Mouse (Mus musculus): Measurements from ENCODE around the gene Lcn2.
A peak's percentile ranks its signal among the peaks of the same experiment; 100 is the strongest.

Lcn2 gene

GRCm38 (mm10) chr2:32413936-32414335, 25.9 kb upstream of the Lcn2 start:
- DNase-seq (ENCODE audit: low read depth, low spot score) = no peak

- no peak for DNase-seq (ENCODE audit: low read depth, low spot score)
Measured at GRCm38 (mm10) chr2:32412742-32413531, 24.9 kb upstream of the Lcn2 start.

GRCm38 (mm10) chr2:32411407-32411806, 23.4 kb upstream of the Lcn2 start:
- no peak for DNase-seq (ENCODE audit: low read depth, low spot score)

GRCm38 (mm10) chr2:32408429-32409424, 20.7 kb upstream of the Lcn2 start:
- no peak for DNase-seq (ENCODE audit: low read depth, low spot score)

- no peak for DNase-seq (ENCODE audit: low read depth, low spot score)
Measured at GRCm38 (mm10) chr2:32407144-32407824, 19.2 kb upstream of the Lcn2 start.

- peak; percentile 99 for DNase-seq (ENCODE audit: low read depth, low spot score)
Measured at GRCm38 (mm10) chr2:32404663-32405062, 16.6 kb upstream of the Lcn2 start.

- no peak for DNase-seq (ENCODE audit: low read depth, low spot score)
Measured at GRCm38 (mm10) chr2:32396695-32397094, 8.6 kb upstream of the Lcn2 start.

GRCm38 (mm10) chr2:32395946-32396621, 8.0 kb upstream of the Lcn2 start:
- DNase-seq (ENCODE audit: low read depth, low spot score) = peak; percentile 92

- peak; percentile 91 for DNase-seq (ENCODE audit: low read depth, low spot score)
Measured at GRCm38 (mm10) chr2:32395484-32395945, 7.5 kb upstream of the Lcn2 start, which contains the start of gene Ptges2. TSS of gene Ptges2 (plus strand) at chr2:32395896.

- DNase-seq (ENCODE audit: low read depth, low spot score) = peak; percentile 35
Measured at GRCm38 (mm10) chr2:32394973-32395372, 6.9 kb upstream of the Lcn2 start.

GRCm38 (mm10) chr2:32392063-32392462, 4.0 kb upstream of the Lcn2 start:
- DNase-seq (ENCODE audit: low read depth, low spot score) = no peak

GRCm38 (mm10) chr2:32390871-32391270, 2.8 kb upstream of the Lcn2 start:
- no peak for DNase-seq (ENCODE audit: low read depth, low spot score)

- DNase-seq (ENCODE audit: low read depth, low spot score) = no peak
Measured at GRCm38 (mm10) chr2:32389157-32389556, 1.1 kb upstream of the Lcn2 start.

- DNase-seq (ENCODE audit: low read depth, low spot score) = no peak
Measured at GRCm38 (mm10) chr2:32382689-32383088, 5.4 kb downstream of the Lcn2 start.

- DNase-seq (ENCODE audit: low read depth, low spot score) = peak; percentile 98
Measured at GRCm38 (mm10) chr2:32381775-32382223, 6.3 kb downstream of the Lcn2 start, which contains the start of gene 1110008P14Rik. TSS of gene 1110008P14Rik (minus strand) at chr2:32381938.

- no peak for DNase-seq (ENCODE audit: low read depth, low spot score)
Measured at GRCm38 (mm10) chr2:32381141-32381774, 6.8 kb downstream of the Lcn2 start.

GRCm38 (mm10) chr2:32380001-32380500, 8.0 kb downstream of the Lcn2 start:
- no peak for DNase-seq (ENCODE audit: low read depth, low spot score)

GRCm38 (mm10) chr2:32376963-32377362, 11.1 kb downstream of the Lcn2 start:
- DNase-seq (ENCODE audit: low read depth, low spot score) = no peak

GRCm38 (mm10) chr2:32375317-32375940, 12.6 kb downstream of the Lcn2 start:
- no peak for DNase-seq (ENCODE audit: low read depth, low spot score)

- DNase-seq (ENCODE audit: low read depth, low spot score) = no peak
Measured at GRCm38 (mm10) chr2:32374191-32374590, 13.9 kb downstream of the Lcn2 start.
